18 mouse cellular contexts compared by ENCODE assay signal in genomic region chr7:109546186-109546585, GRCm38 (mm10). TPM values are rescaled to one million over a fixed set of nuclear protein-coding genes. Genes with fewer than 3 reads are reported as not detected.
A peak's percentile ranks its signal among the peaks of the same experiment; 100 is the strongest.
DNase-seq lines count a peak whose midpoint lies in the region; ATAC-seq and TF ChIP-seq lines count a peak whose summit lies in the region.
"Had no signal": no experiment of that assay in that cellular context is flagged by ENCODE, and none has a peak within 500 bp of the region (broad histone marks: within the 10 kb centered on the region; RNA-seq: fewer than 3 reads in every experiment).

No protein-coding gene starts in this region.

- no peak overlapping the region for H3K4me3 ChIP-seq in embryonic facial prominence, embryonic 15.5 days (replicated peaks)
- no peak overlapping the region for H3K4me3 ChIP-seq in embryonic facial prominence, embryonic 10.5 days
- no peak overlapping the region for H3K4me3 ChIP-seq in kidney, postnatal 0 days (replicated peaks; ENCODE audit: low read depth, low read length)
- H3K4me3 ChIP-seq in olfactory bulb, adult 2 months (ENCODE audit: insufficient read depth, low read depth, low read length): no peak overlapping the region
- H3K4me3 ChIP-seq: embryonic facial prominence, embryonic 13.5 days; limb, embryonic 12.5 days; liver, embryonic 13.5 days had no signal

- H3K9ac ChIP-seq in embryonic facial prominence, embryonic 15.5 days: no peak overlapping the region
- H3K9ac ChIP-seq in kidney, postnatal 0 days (ENCODE audit: low read depth, low read length): no peak overlapping the region
- H3K9ac ChIP-seq: embryonic facial prominence, embryonic 13.5 days; forebrain, postnatal 0 days; limb, embryonic 12.5 days; liver, embryonic 13.5 days; lung, embryonic 14.5 days had no signal

- peaks cover 5% of the 10 kb centered on the region for H3K4me1 ChIP-seq in embryonic facial prominence, embryonic 15.5 days
- no peaks in the 10 kb centered on the region for H3K4me1 ChIP-seq in embryonic facial prominence, embryonic 10.5 days
- H3K4me1 ChIP-seq in kidney, postnatal 0 days (replicated peaks; ENCODE audit: insufficient read depth, low read length): no peaks in the 10 kb centered on the region
- H3K4me1 ChIP-seq in olfactory bulb, adult 2 months (ENCODE audit: control insufficient read depth, insufficient read depth, low read length): peaks cover 14% of the 10 kb centered on the region
- H3K4me1 ChIP-seq: limb, embryonic 12.5 days had no signal

- TF ChIP-seq CTCF in kidney, postnatal 0 days (IDR thresholded peaks at IDR 0.05; ENCODE audit: low read depth): peak; percentile 20; the same call in 1 of the 2 replicates
- no peak for TF ChIP-seq CTCF in olfactory bulb, adult 2 months (IDR thresholded peaks at IDR 0.05; ENCODE audit: insufficient read depth, low read depth, low read length)

- WGBS in embryonic facial prominence, embryonic 15.5 days: 82% methylated on average over 2 of the region's 2 CpGs
- WGBS in embryonic facial prominence, embryonic 10.5 days: 86% methylated on average over 2 of the region's 2 CpGs
- 72% methylated on average over 2 of the region's 2 CpGs for WGBS in kidney, postnatal 0 days
- 85% methylated on average over 2 of the region's 2 CpGs for WGBS in olfactory bulb, adult 2 months

- peaks cover 61% of the 10 kb centered on the region for H3K36me3 ChIP-seq in embryonic facial prominence, embryonic 15.5 days
- peaks cover 86% of the 10 kb centered on the region for H3K36me3 ChIP-seq in embryonic facial prominence, embryonic 10.5 days (replicated peaks)
- H3K36me3 ChIP-seq in kidney, postnatal 0 days (ENCODE audit: insufficient read depth, low read length): peaks cover 32% of the 10 kb centered on the region

- H3K27ac ChIP-seq in embryonic facial prominence, embryonic 15.5 days (replicated peaks): 0 out of 2 replicates have a peak overlapping the region, but pooled peaks have one; percentile 13
- H3K27ac ChIP-seq in embryonic facial prominence, embryonic 10.5 days (replicated peaks): no peak overlapping the region
- H3K27ac ChIP-seq in kidney, postnatal 0 days: no peak overlapping the region
- peak overlapping the region; percentile 29; the same call in 1 of the 2 replicates for H3K27ac ChIP-seq in olfactory bulb, adult 2 months (ENCODE audit: insufficient read depth, low read depth, low read length)
- H3K27ac ChIP-seq: embryonic facial prominence, embryonic 13.5 days; limb, embryonic 12.5 days; liver, embryonic 13.5 days had no signal

- no peaks in the 10 kb centered on the region for H3K27me3 ChIP-seq in embryonic facial prominence, embryonic 15.5 days
- no peaks in the 10 kb centered on the region for H3K27me3 ChIP-seq in embryonic facial prominence, embryonic 10.5 days (replicated peaks; ENCODE audit: low read depth, poor library complexity, severe bottlenecking)
- H3K27me3 ChIP-seq in kidney, postnatal 0 days (ENCODE audit: insufficient read depth, low read length): no peaks in the 10 kb centered on the region
- H3K27me3 ChIP-seq: embryonic facial prominence, embryonic 13.5 days; limb, embryonic 12.5 days; liver, embryonic 13.5 days had no signal

- no peak for TF ChIP-seq POLR2A in olfactory bulb, adult 2 months (IDR thresholded peaks at IDR 0.05; ENCODE audit: insufficient read depth, low read depth, low read length)

- no peaks in the 10 kb centered on the region for H3K9me3 ChIP-seq in embryonic facial prominence, embryonic 15.5 days (replicated peaks)
- H3K9me3 ChIP-seq in embryonic facial prominence, embryonic 10.5 days: no peaks in the 10 kb centered on the region
- no peaks in the 10 kb centered on the region for H3K9me3 ChIP-seq in kidney, postnatal 0 days (replicated peaks; ENCODE audit: low read length)
- H3K9me3 ChIP-seq: embryonic facial prominence, embryonic 13.5 days; limb, embryonic 12.5 days; liver, embryonic 13.5 days had no signal

- no peak for DNase-seq in embryonic facial prominence, embryonic 10.5 days (ENCODE audit: low spot score)
- DNase-seq in kidney, postnatal 0 days (ENCODE audit: low spot score): no peak
- no peak for DNase-seq in kidney, postnatal 25 days
- peak; percentile 75 for DNase-seq in NIH3T3 (ENCODE audit: low read depth)
- DNase-seq: cerebellum, adult 9-11 months; forebrain, postnatal 0 days; kidney, adult 9 months; kidney, postnatal 4 days; liver, embryonic 13.5 days; thymus, postnatal 36 days had no signal

- ATAC-seq in embryonic facial prominence, embryonic 15.5 days (ENCODE audit: insufficient number of reproducible peaks, low FRiP score, low TSS enrichment, low read depth): no peak
- ATAC-seq in kidney, postnatal 0 days (replicated peaks; ENCODE audit: low FRiP score, low read depth): no peak
- ATAC-seq in megakaryocyte progenitor cell, adult 5-6 weeks (replicated peaks; ENCODE audit: poor library complexity): no peak
- ATAC-seq in megakaryocyte-erythroid progenitor cell, adult 5-6 weeks (replicated peaks; ENCODE audit: low FRiP score, low TSS enrichment, poor library complexity, severe bottlenecking): no peak
- ATAC-seq: forebrain, postnatal 0 days had no signal

- H3K4me2 ChIP-seq in embryonic facial prominence, embryonic 15.5 days (replicated peaks): no peak overlapping the region
- H3K4me2 ChIP-seq in kidney, postnatal 0 days (ENCODE audit: low read length): no peak overlapping the region
- H3K4me2 ChIP-seq: embryonic facial prominence, embryonic 13.5 days; limb, embryonic 12.5 days; liver, embryonic 13.5 days; lung, embryonic 14.5 days had no signal

RNA-seq across cellular contexts. Expression of gene Rpl27a, which starts 27.2 kb away (rescaled TPM):
- polyA plus RNA-seq in embryonic facial prominence, embryonic 15.5 days (2015; fragmentation: Nextera tagmentation; extraction: Ambion mirVana): 140 and 145 TPM in 2 replicates
- 132 and 136 TPM in 2 replicates for polyA plus RNA-seq in embryonic facial prominence, embryonic 10.5 days (2016; fragmentation: Nextera tagmentation; extraction: Ambion mirVana)
- polyA plus RNA-seq in kidney, postnatal 0 days (2015; fragmentation: Nextera tagmentation; extraction: Ambion mirVana): 156 and 166 TPM in 2 replicates
- 653 TPM in 1 of 2 replicates, not detected in the other for polyA plus RNA-seq in olfactory bulb, adult 2 months (2012; ENCODE audit: insufficient read depth, insufficient read length, low replicate concordance, missing spikeins)
- 616 and 680 TPM in 2 replicates for total RNA-seq in megakaryocyte progenitor cell, adult 5-6 weeks (2015)
- 869 and 1,010 TPM in 2 replicates for total RNA-seq in megakaryocyte progenitor cell, adult 5-6 weeks (2017)
- 853 and 1,045 TPM in 2 replicates for total RNA-seq in megakaryocyte-erythroid progenitor cell, adult 5-6 weeks (2014; fragmentation: Nextera tagmentation)
- total RNA-seq in megakaryocyte-erythroid progenitor cell, adult 5-6 weeks (2017): 970 and 1,232 TPM in 2 replicates

RNA-seq across cellular contexts. Expression of gene Trim66, which starts 38.3 kb away (rescaled TPM):
- polyA plus RNA-seq in embryonic facial prominence, embryonic 15.5 days (2015; fragmentation: Nextera tagmentation; extraction: Ambion mirVana): 3.9 and 5.6 TPM in 2 replicates
- polyA plus RNA-seq in embryonic facial prominence, embryonic 10.5 days (2016; fragmentation: Nextera tagmentation; extraction: Ambion mirVana): 0.15 and 0.22 TPM in 2 replicates
- 0.05 TPM in 1 of 2 replicates, not detected in the other for polyA plus RNA-seq in kidney, postnatal 0 days (2015; fragmentation: Nextera tagmentation; extraction: Ambion mirVana)
- not detected in 2 replicates for polyA plus RNA-seq in olfactory bulb, adult 2 months (2012; ENCODE audit: insufficient read depth, insufficient read length, low replicate concordance, missing spikeins)
- total RNA-seq in megakaryocyte progenitor cell, adult 5-6 weeks (2015): 0.15 and 0.22 TPM in 2 replicates
- total RNA-seq in megakaryocyte progenitor cell, adult 5-6 weeks (2017): 0.03 TPM in 1 of 2 replicates, not detected in the other
- total RNA-seq in megakaryocyte-erythroid progenitor cell, adult 5-6 weeks (2014; fragmentation: Nextera tagmentation): not detected in 2 replicates
- not detected in 2 replicates for total RNA-seq in megakaryocyte-erythroid progenitor cell, adult 5-6 weeks (2017)
- total RNA-seq: megakaryocyte, adult 5-6 weeks had no signal

Comparison
In these comparisons a context has a peak if more than half of its experiments do, and no peak if none do; other contexts are left out.
1. H3K27ac ChIP-seq: peak in embryonic facial prominence, embryonic 15.5 days (single experiment) and olfactory bulb, adult 2 months (single experiment); none in embryonic facial prominence, embryonic 10.5 days (single experiment) and kidney, postnatal 0 days (single experiment).